Mouse (Mus musculus) T-helper 1 cell (primary cell): ENCODE results near the gene Golm1.
"Not testable (repeated sequence)": the region's sequence is repeated elsewhere in the genome, so short reads cannot be mapped to it uniquely, and the experiment has no call there.

Experiments used
- in situ Hi-C: fragments of 300-600 bp; cut with MboI, MseI; formaldehyde crosslinking; loops from one replicate; pipeline ENCODE4 v1.15.1; 2025; ENCODE audit warnings: high pct_unique_total_duplicates

The Golm1 gene

GRCm38 (mm10) chr13:59675151-59676011 lies at the start of gene Golm1:
Golm1 (minus strand) TSS chr13:59675811.
- in situ Hi-C loops = no loop called here

- in situ Hi-C loops = loop anchor here (10.0 kb wide), 1 partner anchor 287 kb away; no protein-coding TSS in a partner anchor
Measured at GRCm38 (mm10) chr13:59722089-59722488, 46.5 kb upstream of the Golm1 start.

- in situ Hi-C loops = no loop called here
Measured at GRCm38 (mm10) chr13:59719475-59719874, 43.9 kb upstream of the Golm1 start.

- in situ Hi-C loops = not testable (repeated sequence)
Measured at GRCm38 (mm10) chr13:59718857-59719440, 43.3 kb upstream of the Golm1 start.

- in situ Hi-C loops = no loop called here
Measured at GRCm38 (mm10) chr13:59713710-59714109, 38.1 kb upstream of the Golm1 start.

GRCm38 (mm10) chr13:59711984-59712383 lies 36.4 kb upstream of the Golm1 start, which contains the start of gene Spata31d1b:
Spata31d1b (plus strand) TSS chr13:59712284.
- in situ Hi-C loops = not testable (repeated sequence)

GRCm38 (mm10) chr13:59710230-59710629 lies 34.6 kb upstream of the Golm1 start, which contains the start of gene Spata31d1a:
Spata31d1a (minus strand) TSS chr13:59710330.
- in situ Hi-C loops = no loop called here

- in situ Hi-C loops = no loop called here
Measured at GRCm38 (mm10) chr13:59704562-59704961, 29.0 kb upstream of the Golm1 start.

GRCm38 (mm10) chr13:59703514-59703913 lies 27.9 kb upstream of the Golm1 start:
- in situ Hi-C loops = no loop called here

- in situ Hi-C loops = not testable (repeated sequence)
Measured at GRCm38 (mm10) chr13:59700137-59700536, 24.5 kb upstream of the Golm1 start.

GRCm38 (mm10) chr13:59699131-59699530 lies 23.5 kb upstream of the Golm1 start:
- in situ Hi-C loops = no loop called here

- in situ Hi-C loops = no loop called here
Measured at GRCm38 (mm10) chr13:59695781-59696180, 20.2 kb upstream of the Golm1 start.

GRCm38 (mm10) chr13:59694008-59694407 lies 18.4 kb upstream of the Golm1 start, which contains the start of gene 4921517D22Rik:
4921517D22Rik (minus strand) TSS chr13:59694108.
- in situ Hi-C loops = no loop called here

GRCm38 (mm10) chr13:59691478-59691877 lies 15.9 kb upstream of the Golm1 start:
- in situ Hi-C loops = no loop called here

GRCm38 (mm10) chr13:59690576-59690975 lies 15.0 kb upstream of the Golm1 start:
- in situ Hi-C loops = no loop called here

- in situ Hi-C loops = no loop called here
Measured at GRCm38 (mm10) chr13:59689843-59690242, 14.2 kb upstream of the Golm1 start.

- in situ Hi-C loops = no loop called here
Measured at GRCm38 (mm10) chr13:59689313-59689712, 13.7 kb upstream of the Golm1 start.

- in situ Hi-C loops = no loop called here
Measured at GRCm38 (mm10) chr13:59688338-59688770, 12.7 kb upstream of the Golm1 start.

- in situ Hi-C loops = no loop called here
Measured at GRCm38 (mm10) chr13:59685236-59685635, 9.6 kb upstream of the Golm1 start.

- in situ Hi-C loops = no loop called here
Measured at GRCm38 (mm10) chr13:59682629-59683028, 7.0 kb upstream of the Golm1 start.

GRCm38 (mm10) chr13:59679908-59680307 lies 4.3 kb upstream of the Golm1 start:
- in situ Hi-C loops = no loop called here

- in situ Hi-C loops = no loop called here
Measured at GRCm38 (mm10) chr13:59679306-59679705, 3.7 kb upstream of the Golm1 start.
